Mouse (Mus musculus): ENCODE measurements around the gene Gm20807. TPM values are rescaled to one million over a fixed set of nuclear protein-coding genes. Genes with fewer than 3 reads are reported as not detected.
"Not testable (repeated sequence)": the region's sequence is repeated elsewhere in the genome, so short reads cannot be mapped to it uniquely, and the experiment has no call there.

Gene Gm20807
- polyA plus RNA-seq (2014; fragmentation: Nextera tagmentation; extraction: Ambion mirVana), result not detected in 2 replicates

GRCm38 (mm10) chrY:13042591-13042990 is at the start of gene Gm20807:
Gene Gm20807 (plus strand): TSS chrY:13042891.
- H3K27ac ChIP-seq (ENCODE audit: low read depth, low read length); H3K27me3 ChIP-seq (ENCODE audit: control insufficient read depth, insufficient read depth, low read length); H3K36me3 ChIP-seq (ENCODE audit: control insufficient read depth, insufficient read depth, low read length); H3K9me3 ChIP-seq (ENCODE audit: control insufficient read depth, low read length); DNase-seq (ENCODE audit: low spot score, missing footprints); ATAC-seq (ENCODE audit: low FRiP score); H3K4me2 ChIP-seq; H3K4me1 ChIP-seq (ENCODE audit: control insufficient read depth, insufficient read depth, low read length); H3K9ac ChIP-seq (ENCODE audit: low read length); H3K4me3 ChIP-seq (ENCODE audit: low read depth, low read length): not testable (repeated sequence)

Other genes starting within 250 kb of the Gm20807 start
- gene Gm21891, start 90.6 kb downstream of the Gm20807 start, polyA plus RNA-seq (2014; fragmentation: Nextera tagmentation; extraction: Ambion mirVana), result not detected in 2 replicates
- not detected in 2 replicates for gene Gm21425, start 119.1 kb downstream of the Gm20807 start, polyA plus RNA-seq (2014; fragmentation: Nextera tagmentation; extraction: Ambion mirVana)
- not detected in 2 replicates for gene Gm21828, start 181.0 kb downstream of the Gm20807 start, polyA plus RNA-seq (2014; fragmentation: Nextera tagmentation; extraction: Ambion mirVana)
- not detected in 2 replicates for gene Gm21440, start 209.5 kb downstream of the Gm20807 start, polyA plus RNA-seq (2014; fragmentation: Nextera tagmentation; extraction: Ambion mirVana)
- not detected in 2 replicates for gene Gm21454, start 209.6 kb downstream of the Gm20807 start, polyA plus RNA-seq (2014; fragmentation: Nextera tagmentation; extraction: Ambion mirVana)

Data from midbrain, embryonic 11.5 days (tissue).